In the genomic region with DNA sequence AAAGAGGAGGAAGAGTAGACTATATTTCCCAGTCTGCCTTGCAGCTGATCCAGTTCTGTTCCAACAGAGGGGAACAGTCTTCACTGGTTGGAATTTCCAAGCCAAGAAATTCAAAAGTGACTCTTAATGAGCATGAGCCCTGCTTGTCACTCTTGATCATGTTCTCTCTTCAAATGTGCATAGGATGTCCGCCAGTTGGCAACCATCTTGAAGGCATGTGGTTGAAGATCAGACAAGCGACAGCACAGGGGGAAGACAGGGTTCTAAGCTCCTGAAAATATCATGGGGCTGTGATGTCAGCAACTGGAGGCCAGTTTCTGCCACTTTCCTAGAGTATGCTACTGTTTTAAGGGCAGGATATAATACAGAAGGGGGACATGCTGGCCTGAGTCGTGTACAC, we compare ENCODE assay signal across 25 mouse cellular contexts.
"Had no signal": no experiment of that assay in that cellular context is flagged by ENCODE, and none has a peak within 500 bp of the region (broad histone marks: within the 10 kb centered on the region; RNA-seq: fewer than 3 reads in every experiment).

No protein-coding gene starts in this region.

- ATAC-seq: inflammation-experienced regulatory T-cells, adult 6 months had no signal

- H3K27me3 ChIP-seq: heart, embryonic 12.5 days; hindbrain, embryonic 12.5 days; intestine, embryonic 15.5 days; limb, embryonic 12.5 days; liver, embryonic 13.5 days had no signal

- DNase-seq: gastrocnemius, adult 2 months; gastrocnemius, postnatal 10 days; gastrocnemius, postnatal 25 days; heart, adult 18-20 months; heart, postnatal 10 days; heart, postnatal 4 days; kidney, adult 18-20 months; kidney, adult 8-10 months; kidney, postnatal 10 days; kidney, postnatal 25 days; kidney, postnatal 4 days; liver; liver, embryonic 13.5 days had no signal

- H3K9me3 ChIP-seq: heart, embryonic 10.5 days; heart, embryonic 12.5 days; hindbrain, embryonic 10.5 days; hindbrain, embryonic 12.5 days; intestine, embryonic 15.5 days; limb, embryonic 10.5 days; limb, embryonic 12.5 days; liver, embryonic 13.5 days had no signal

- H3K9ac ChIP-seq: heart, embryonic 12.5 days; hindbrain, embryonic 12.5 days; hindbrain, embryonic 14.5 days; intestine, embryonic 15.5 days; limb, embryonic 12.5 days; liver, embryonic 13.5 days had no signal

- H3K36me3 ChIP-seq: heart, embryonic 10.5 days; heart, embryonic 12.5 days; hindbrain, embryonic 10.5 days; hindbrain, embryonic 12.5 days; intestine, embryonic 15.5 days; limb, embryonic 10.5 days; limb, embryonic 12.5 days; liver, embryonic 13.5 days had no signal

- H3K4me3 ChIP-seq: gastrocnemius, adult 2 months; heart, embryonic 10.5 days; heart, embryonic 12.5 days; hindbrain, embryonic 10.5 days; hindbrain, embryonic 12.5 days; intestine, embryonic 15.5 days; layer of hippocampus, adult 2 months; left cerebral cortex, adult 2 months; limb, embryonic 10.5 days; limb, embryonic 12.5 days; liver, embryonic 13.5 days had no signal

- H3K27ac ChIP-seq: gastrocnemius, adult 2 months; heart, embryonic 10.5 days; hindbrain, embryonic 10.5 days; hindbrain, embryonic 12.5 days; hindbrain, embryonic 14.5 days; intestine, embryonic 15.5 days; layer of hippocampus, adult 2 months; left cerebral cortex, adult 2 months; limb, embryonic 10.5 days; limb, embryonic 12.5 days; liver, embryonic 13.5 days had no signal

- H3K4me1 ChIP-seq: heart, embryonic 10.5 days; hindbrain, embryonic 10.5 days; hindbrain, embryonic 12.5 days; intestine, embryonic 15.5 days; liver, embryonic 13.5 days had no signal

- H3K4me2 ChIP-seq: heart, embryonic 12.5 days; hindbrain, embryonic 12.5 days; hindbrain, embryonic 14.5 days; intestine, embryonic 15.5 days; limb, embryonic 12.5 days; liver, embryonic 11.5 days; liver, embryonic 13.5 days had no signal
